Mouse (Mus musculus) heart, embryonic 14.5 days (tissue): ENCODE measurements at regions not wholly inside any gene's neighbourhood (a gene's known extent, or its start where the extent isn't known, plus 50 kb on each side); places are given as distances from the start of the nearest gene placed in this dataset.

Experiments
- ATAC-seq: fragments of 200-750 bp; cut with Nextera tagmentation; 2 replicates; pipeline ENCODE4 v1.8.0; 2017; ENCODE audit warnings: low read depth, moderate TSS enrichment; ENCODE audit not compliant: insufficient number of reproducible peaks, insufficient read depth, low FRiP score
- H3K27ac ChIP-seq, 2 experiments: fragments of 200-500 bp in 1 of 2; fragments of 300-500 bp in 1 of 2; sonication (generic) in 1 of 2; replicated peaks in 1 of 2; 2 replicates each; pipeline ENCODE4 v1.5.1; 2012 to 2014; ENCODE audit warnings: low read depth in 2 of 2, low read length in 2 of 2, control low read depth in 1 of 2, mild to moderate bottlenecking in 1 of 2, mixed read lengths in 1 of 2; ENCODE audit not compliant: control insufficient read depth in 1 of 2, insufficient read depth in 1 of 2
- H3K27me3 ChIP-seq: fragments of 300-500 bp; sonication (generic); 2 replicates; pipeline ENCODE4 v1.6.1; 2014; ENCODE audit warnings: mild to moderate bottlenecking, low read length, control low read depth; ENCODE audit not compliant: control insufficient read depth, insufficient read depth
- H3K36me3 ChIP-seq: fragments of 300-500 bp; sonication (generic); 2 replicates; pipeline ENCODE4 v1.6.1; 2014; ENCODE audit warnings: mild to moderate bottlenecking, control low read depth, low read length, mixed read lengths; ENCODE audit not compliant: control insufficient read depth, insufficient read depth
- H3K4me1 ChIP-seq, 2 experiments: fragments of 200-500 bp in 1 of 2; fragments of 300-500 bp in 1 of 2; sonication (generic) in 1 of 2; 2 replicates each; pipeline ENCODE4 v1.6.1; 2012 to 2014; ENCODE audit warnings: low read length in 2 of 2, control low read depth in 1 of 2, mixed read lengths in 1 of 2; ENCODE audit not compliant: control insufficient read depth in 2 of 2, insufficient read depth in 2 of 2
- H3K4me2 ChIP-seq: fragments of 300-500 bp; sonication (generic); 2 replicates; pipeline ENCODE4 v1.6.1; 2014; ENCODE audit warnings: mild to moderate bottlenecking, low read length
- H3K4me3 ChIP-seq, 2 experiments: fragments of 200-500 bp in 1 of 2; fragments of 300-500 bp in 1 of 2; sonication (generic) in 1 of 2; 2 replicates each; pipeline ENCODE4 v1.5.1; 2012 to 2014; ENCODE audit warnings: low read length in 2 of 2, mild to moderate bottlenecking in 2 of 2, control low read depth in 1 of 2, low read depth in 1 of 2, moderate library complexity in 1 of 2; ENCODE audit not compliant: control insufficient read depth in 1 of 2, insufficient read depth in 1 of 2
- H3K9ac ChIP-seq: fragments of 300-500 bp; sonication (generic); 2 replicates; pipeline ENCODE4 v1.6.1; 2014; ENCODE audit warnings: mild to moderate bottlenecking, low read length
- H3K9me3 ChIP-seq: fragments of 300-500 bp; sonication (generic); 2 replicates; pipeline ENCODE4 v1.6.1; 2016; ENCODE audit warnings: low read length, control low read depth; ENCODE audit not compliant: control insufficient read depth
- WGBS: fragments of 180-500 bp; shearing (Covaris S2); extraction: QIAGEN DNeasy Blood & Tissue Kit; methylation state at CpG from one replicate; pipeline ENCODE4 v1.1.7; 2014; 5-methylcytosine and 5-hydroxymethylcytosine counted together

DNA sequence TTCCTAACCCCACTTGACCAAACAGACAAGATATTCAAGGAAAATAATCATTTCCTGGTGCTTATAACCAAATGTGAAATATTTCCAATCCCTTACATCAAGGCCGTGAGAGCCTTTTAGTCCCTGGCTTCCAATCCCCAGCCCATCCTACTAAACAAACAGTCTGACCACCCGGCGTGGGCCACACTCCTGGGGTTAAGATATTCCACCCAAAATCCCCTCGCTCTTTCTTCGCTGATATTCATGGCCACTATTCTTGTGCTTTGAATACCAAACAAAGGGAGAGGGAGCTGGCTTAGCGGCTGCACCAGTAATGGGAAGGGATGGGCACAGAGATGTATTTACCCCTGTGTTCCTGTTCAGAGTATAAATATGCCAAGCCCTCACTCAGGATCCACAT is 139.4 kb downstream of the Foxa2 start:
- Histone ChIP-seq H3K27me3 (no peaks in the 10 kb centered on the region), H3K4me2 (no peak overlapping the region), H3K4me3 (no peak overlapping the region), H3K4me1 (no peaks in the 10 kb centered on the region), H3K9me3 (no peaks in the 10 kb centered on the region), H3K27ac (no peak overlapping the region), H3K9ac (no peak overlapping the region), H3K36me3 (no peaks in the 10 kb centered on the region)
- no peak for ATAC-seq
- WGBS: 72% methylated on average over 6 of the region's 6 CpGs

DNA sequence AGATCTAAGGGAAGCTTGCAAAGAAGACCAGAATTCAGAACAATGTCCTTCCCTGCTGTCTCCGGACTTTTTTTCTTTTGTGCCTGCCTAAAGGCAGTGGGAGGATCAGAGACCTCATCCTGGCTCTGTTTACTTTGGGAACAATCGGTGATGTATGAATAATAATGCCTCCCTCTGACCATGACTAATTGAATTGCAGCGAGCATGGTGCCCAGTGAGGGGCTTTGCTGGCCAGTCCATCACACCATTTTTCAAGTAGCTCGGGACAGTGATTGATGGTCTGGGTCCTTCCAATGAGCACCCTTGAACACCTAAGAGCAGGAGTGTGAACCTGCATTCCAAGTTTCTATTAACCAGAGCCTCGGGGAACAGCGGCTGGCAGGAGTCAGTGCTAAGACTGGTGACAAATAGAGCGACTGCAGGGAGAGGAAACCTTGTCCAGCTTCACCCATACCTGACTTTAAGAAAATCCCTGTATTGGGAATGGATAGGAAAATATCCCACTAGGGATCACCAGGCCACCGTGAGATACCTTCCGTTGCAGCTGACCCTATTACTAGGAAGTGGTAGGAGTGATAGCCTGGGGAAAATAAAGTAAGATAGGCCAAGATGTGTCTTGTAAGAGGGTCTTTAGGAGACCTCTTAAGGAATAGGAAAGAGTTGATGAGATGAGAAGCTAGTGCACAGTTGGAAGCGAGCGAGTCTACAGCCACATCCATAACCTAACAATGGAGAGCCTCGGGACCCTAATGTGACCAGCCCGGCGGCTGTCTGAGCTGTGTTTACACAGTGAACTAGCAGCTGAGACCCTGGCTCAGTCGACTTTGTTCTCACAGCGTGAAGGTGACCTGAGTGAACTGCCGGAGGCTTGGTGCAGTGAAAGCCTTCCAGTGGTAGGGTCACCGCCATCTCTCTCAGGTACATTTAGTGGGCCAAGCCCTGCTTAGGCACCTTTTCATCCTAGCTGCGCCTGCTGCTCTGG is 140.7 kb downstream of the Foxa2 start:
- Histone ChIP-seq H3K27ac (no peak overlapping the region), H3K4me2 (no peak overlapping the region), H3K9ac (no peak overlapping the region), H3K27me3 (no peaks in the 10 kb centered on the region), H3K9me3 (no peaks in the 10 kb centered on the region), H3K36me3 (no peaks in the 10 kb centered on the region), H3K4me3 (no peak overlapping the region), H3K4me1 (no peaks in the 10 kb centered on the region)
- ATAC-seq: no peak
- WGBS: 46% methylated on average over 19 of the region's 19 CpGs

DNA sequence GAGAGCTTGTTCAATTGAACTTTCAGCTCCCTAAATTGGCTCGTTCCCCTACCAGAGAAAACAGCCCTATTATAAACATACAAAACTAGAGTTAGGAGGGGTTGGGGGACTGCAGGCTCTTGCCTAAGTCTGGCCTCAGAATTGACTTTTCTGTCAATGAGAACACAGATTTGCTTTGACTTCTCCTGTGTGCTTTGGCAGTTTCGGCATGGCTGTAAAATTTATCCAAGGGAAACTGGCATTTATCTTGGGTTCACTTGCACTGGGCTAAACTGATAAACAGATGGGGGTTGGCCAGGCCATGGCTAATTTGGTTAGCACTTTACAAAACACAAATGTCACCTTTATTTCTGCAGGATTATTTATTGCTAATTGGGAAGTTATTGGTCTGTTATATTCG is 141.7 kb downstream of the Foxa2 start:
- H3K9ac ChIP-seq: no peak overlapping the region
- H3K4me2 ChIP-seq: no peak overlapping the region
- WGBS: 57% methylated on average over 3 of the region's 3 CpGs
- H3K4me1 ChIP-seq: no peaks in the 10 kb centered on the region
- no peaks in the 10 kb centered on the region for H3K36me3 ChIP-seq
- no peak for ATAC-seq
- H3K27me3 ChIP-seq: no peaks in the 10 kb centered on the region
- H3K9me3 ChIP-seq: no peaks in the 10 kb centered on the region
- no peak overlapping the region for H3K27ac ChIP-seq
- H3K4me3 ChIP-seq: no peak overlapping the region

DNA sequence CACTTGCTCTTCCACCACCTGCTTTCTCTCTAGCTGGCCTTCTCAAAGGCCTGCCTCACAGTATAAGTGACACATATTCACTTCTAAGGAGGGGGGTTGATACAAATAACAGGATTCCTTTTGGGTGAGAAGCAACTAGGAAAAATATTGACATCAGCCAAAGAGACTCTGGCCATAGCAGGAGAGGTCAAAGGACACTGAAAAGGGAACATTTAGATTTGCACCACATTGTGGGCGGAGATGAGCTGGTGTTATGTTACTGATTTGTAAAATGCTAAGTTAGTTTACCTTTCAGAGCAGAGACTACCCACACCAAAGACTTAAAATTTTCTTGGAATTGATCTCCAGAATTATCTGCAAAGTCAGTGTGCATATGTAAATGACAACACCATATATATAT is 147.5 kb downstream of the Foxa2 start:
- Histone ChIP-seq H3K4me1 (no peaks in the 10 kb centered on the region), H3K4me2 (no peak overlapping the region), H3K27ac (no peak overlapping the region), H3K9me3 (no peaks in the 10 kb centered on the region), H3K4me3 (no peak overlapping the region), H3K27me3 (no peaks in the 10 kb centered on the region), H3K36me3 (no peaks in the 10 kb centered on the region), H3K9ac (no peak overlapping the region)
- ATAC-seq: no peak
- 77% methylated on average over 1 of the region's 1 CpGs for WGBS

DNA sequence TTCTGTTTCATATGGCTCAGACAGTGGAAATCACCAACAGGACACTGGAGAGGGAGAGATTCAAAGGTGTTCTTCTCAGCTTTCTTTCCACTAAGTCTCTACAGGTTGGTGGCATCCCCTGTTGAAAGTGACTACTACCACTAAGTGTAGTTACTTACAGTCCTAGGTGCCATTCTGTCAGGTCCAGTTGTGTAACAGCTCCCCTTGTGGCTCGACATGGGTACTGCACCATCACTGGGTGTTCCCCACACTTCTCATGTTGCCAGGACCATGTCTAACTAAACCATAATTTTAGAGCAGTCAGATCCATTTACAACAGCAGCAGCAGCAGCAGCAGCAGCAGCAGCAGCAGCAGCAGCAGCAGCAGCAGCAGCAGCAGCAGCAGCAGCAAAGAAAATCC is 151.1 kb downstream of the Foxa2 start:
- ATAC-seq: no peak
- no peak overlapping the region for H3K27ac ChIP-seq
- no peaks in the 10 kb centered on the region for H3K27me3 ChIP-seq
- no peak overlapping the region for H3K4me3 ChIP-seq
- H3K36me3 ChIP-seq: no peaks in the 10 kb centered on the region
- H3K4me2 ChIP-seq: no peak overlapping the region
- no peaks in the 10 kb centered on the region for H3K4me1 ChIP-seq
- H3K9me3 ChIP-seq: no peaks in the 10 kb centered on the region
- H3K9ac ChIP-seq: no peak overlapping the region
- 0% methylated on average over 1 of the region's 1 CpGs for WGBS

DNA sequence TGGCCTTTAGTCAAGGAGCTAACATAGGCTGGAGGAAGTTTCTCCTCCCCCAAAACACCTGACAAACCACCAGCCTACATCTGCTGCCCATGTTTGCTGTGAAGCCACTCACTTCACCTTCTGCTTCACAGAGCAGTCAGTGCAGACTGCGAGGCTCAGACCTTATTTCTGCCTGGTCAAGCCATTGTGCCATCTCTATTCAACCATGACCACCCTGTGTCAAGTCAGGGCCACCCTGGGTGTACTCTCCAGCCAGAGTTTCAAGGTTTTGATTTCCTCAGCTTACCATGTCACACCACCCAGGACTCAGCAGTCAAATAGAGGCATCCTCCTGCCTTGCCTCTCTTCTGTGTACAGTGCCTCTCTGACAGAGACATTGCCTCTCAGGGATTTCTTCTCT is 152.6 kb downstream of the Foxa2 start:
- Histone ChIP-seq H3K9me3 (no peaks in the 10 kb centered on the region), H3K9ac (no peak overlapping the region), H3K4me2 (no peak overlapping the region), H3K4me1 (no peaks in the 10 kb centered on the region), H3K36me3 (no peaks in the 10 kb centered on the region), H3K4me3 (no peak overlapping the region), H3K27ac (no peak overlapping the region), H3K27me3 (no peaks in the 10 kb centered on the region)
- WGBS: 71% methylated on average over 1 of the region's 1 CpGs
- no peak for ATAC-seq

DNA sequence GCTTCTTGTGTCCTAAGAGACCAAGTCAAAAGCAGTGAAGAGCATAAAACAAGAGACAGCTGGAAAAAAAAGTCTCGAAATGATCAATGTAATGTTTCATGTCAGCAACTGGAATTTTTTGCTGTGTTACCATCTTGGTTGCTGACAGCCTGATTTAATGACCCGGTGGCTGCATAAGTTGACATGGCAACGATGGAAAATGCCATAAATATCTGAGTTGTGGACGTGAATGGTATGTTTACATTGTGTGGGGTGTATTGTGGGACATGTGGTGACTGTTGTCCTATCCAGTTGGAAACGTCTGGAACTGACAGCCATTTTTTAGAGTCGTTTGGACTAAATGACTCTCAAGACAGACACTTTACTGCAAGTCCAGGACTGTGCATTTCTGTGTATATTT is 160.6 kb downstream of the Foxa2 start:
- Histone ChIP-seq H3K4me3 (no peak overlapping the region), H3K9me3 (no peaks in the 10 kb centered on the region), H3K4me2 (no peak overlapping the region), H3K27ac (no peak overlapping the region), H3K27me3 (no peaks in the 10 kb centered on the region), H3K36me3 (no peaks in the 10 kb centered on the region), H3K4me1 (no peaks in the 10 kb centered on the region), H3K9ac (no peak overlapping the region)
- WGBS: 48% methylated on average over 6 of the region's 6 CpGs
- ATAC-seq: no peak

DNA sequence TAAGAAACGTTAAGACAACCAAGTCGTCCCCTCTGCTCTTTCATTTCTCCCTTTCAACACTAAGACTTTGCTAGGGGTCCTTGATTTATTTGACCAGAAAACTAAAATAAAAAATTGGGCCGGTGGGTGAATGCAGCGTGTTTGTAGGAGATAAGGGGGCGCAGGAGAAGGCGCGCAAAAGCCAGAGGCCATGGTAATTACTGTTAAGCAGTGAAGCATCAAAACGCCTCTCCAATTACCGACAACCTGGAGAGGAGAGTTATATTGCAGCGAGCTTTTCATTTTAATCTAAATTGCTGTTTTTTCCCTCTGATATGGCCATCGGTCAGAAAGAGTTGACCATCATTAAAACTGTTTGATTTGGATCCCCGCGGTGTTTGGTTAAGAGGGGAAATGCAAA is 168.9 kb downstream of the Foxa2 start:
- H3K4me3 ChIP-seq: no peak overlapping the region
- H3K9me3 ChIP-seq: no peaks in the 10 kb centered on the region
- H3K27me3 ChIP-seq: 0 out of 2 replicates have a peak, but pooled peaks cover 4% of the 10 kb centered on the region
- no peak overlapping the region for H3K27ac ChIP-seq
- no peak for ATAC-seq
- 37% methylated on average over 13 of the region's 13 CpGs for WGBS
- H3K4me2 ChIP-seq: peak overlapping the region; percentile 66
- H3K36me3 ChIP-seq: no peaks in the 10 kb centered on the region
- no peak overlapping the region for H3K9ac ChIP-seq
- H3K4me1 ChIP-seq: peaks cover 0 to 5% of the 10 kb centered on the region in 2 experiments; a peak in 3 of 4 replicates
